Mouse (Mus musculus) thymus, postnatal 10 days (tissue): ENCODE results near the gene Hsd11b2.

Experiments
- DNase-seq, 2 experiments: peaks; one replicate each; pipeline ENCODE4 v3.0.0; 2021; ENCODE audit warnings: low spot score in 2 of 2

The Hsd11b2 gene

DNA sequence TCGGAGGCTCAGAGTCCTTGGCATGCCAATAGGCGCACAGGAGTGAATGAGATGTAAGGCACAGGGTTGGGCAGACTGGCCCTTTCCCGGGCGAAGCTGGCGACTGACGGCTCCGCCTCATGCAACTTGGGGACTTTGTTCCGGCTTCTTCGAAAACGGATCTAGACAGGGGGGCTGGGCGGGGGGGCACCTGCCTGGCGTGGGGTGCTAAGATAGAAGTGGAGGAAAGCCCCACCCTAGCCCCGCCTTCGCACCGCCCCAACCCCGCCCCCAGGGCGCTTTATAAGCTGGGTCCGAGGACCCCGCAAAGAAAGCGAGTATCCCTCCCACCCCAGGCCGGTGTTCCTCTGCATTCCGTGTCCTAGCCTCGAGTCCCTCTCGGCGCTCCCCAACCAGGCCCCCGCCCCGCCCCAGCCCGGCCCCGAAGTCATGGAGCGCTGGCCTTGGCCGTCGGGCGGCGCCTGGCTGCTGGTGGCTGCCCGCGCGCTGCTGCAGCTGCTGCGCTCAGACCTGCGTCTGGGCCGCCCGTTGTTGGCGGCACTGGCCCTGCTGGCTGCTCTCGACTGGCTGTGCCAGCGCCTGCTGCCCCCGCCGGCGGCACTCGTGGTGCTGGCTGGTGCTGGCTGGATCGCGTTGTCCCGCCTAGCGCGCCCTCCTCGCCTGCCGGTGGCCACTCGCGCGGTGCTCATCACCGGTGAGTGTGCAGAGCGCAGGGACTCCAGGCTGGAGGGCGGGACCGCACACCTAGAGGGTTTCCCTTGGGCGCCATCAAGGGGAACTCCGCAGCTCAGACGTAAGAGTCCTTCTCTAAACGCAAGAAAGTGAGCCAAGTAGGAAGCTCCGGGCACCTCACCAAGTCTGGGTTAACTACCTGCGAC is at the start of gene Hsd11b2:
TSS of gene Hsd11b2 (plus strand) at position 320 of the 878 bp plus-strand sequence.
- peak in 1 of 2 experiments; percentile 29 for DNase-seq

DNA sequence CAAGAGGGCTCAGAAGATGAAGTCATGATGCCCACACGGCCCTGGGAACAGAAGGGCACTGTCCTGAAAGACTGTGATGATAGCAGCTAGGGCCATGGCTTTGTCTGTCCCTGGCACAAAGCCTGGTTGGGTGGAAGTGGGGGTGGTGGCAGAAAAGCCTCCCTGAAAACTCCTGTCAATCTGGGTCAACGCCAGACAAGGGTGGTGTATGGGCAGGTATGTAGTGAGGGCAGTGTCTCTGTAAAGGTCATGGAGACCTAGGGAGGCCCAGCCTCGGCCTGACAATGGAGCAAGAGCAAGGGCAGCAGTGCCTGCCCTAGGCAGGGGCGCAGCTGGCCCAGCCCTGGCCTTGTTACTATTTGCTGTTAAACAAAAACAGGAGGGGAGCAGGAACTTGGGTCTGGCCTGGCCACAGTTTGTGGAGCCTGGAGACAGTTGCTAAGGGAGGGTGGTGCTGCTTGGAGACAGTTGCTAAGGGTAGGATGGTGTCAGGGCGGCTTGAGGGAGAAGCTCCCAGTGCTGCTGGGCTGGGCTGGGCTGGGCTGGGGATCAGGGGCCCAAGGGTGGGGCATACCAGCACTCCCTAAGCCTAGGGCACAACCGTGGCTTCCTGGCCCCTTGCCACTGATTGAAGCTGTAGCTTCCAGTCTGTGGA is 49.4 kb upstream of the Hsd11b2 start:
- DNase-seq: no peak

DNA sequence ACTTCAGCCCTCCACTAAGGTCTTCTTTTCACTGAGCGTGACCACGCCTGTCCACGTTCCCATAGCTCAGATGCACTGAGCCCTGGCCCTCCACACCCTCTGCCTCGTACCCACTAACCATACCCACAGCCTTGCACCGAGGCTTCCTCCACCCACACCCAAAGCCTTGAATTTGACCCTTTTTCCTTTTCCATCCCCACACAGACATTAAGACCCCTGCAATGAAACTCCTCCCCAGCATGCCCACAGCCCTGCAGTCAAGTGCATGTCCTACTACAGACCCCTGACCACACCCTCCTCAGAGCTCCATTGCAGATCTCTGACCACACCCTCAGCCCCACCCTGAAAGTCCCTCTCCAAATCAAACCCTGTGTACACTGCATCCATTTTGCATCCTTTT is 48.7 kb upstream of the Hsd11b2 start:
- DNase-seq: no peak

DNA sequence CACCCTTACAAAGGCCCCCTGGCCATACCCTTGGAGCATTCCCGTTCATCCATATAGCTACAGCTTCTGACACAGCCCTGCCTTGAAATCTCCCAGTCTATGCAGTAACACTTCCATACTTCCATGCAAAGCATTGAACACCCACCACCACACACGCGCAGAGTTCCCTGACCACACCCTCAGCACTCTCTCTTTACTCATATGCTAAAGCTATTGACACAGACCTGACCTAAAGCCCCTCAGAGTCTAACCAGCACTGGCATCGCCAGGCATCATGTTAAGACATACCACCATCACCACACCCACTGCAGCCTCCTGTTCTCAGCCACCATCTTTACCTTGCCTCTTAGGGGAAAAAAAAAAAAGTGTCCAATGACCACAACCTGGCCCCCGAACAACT is 48.3 kb upstream of the Hsd11b2 start:
- no peak for DNase-seq

DNA sequence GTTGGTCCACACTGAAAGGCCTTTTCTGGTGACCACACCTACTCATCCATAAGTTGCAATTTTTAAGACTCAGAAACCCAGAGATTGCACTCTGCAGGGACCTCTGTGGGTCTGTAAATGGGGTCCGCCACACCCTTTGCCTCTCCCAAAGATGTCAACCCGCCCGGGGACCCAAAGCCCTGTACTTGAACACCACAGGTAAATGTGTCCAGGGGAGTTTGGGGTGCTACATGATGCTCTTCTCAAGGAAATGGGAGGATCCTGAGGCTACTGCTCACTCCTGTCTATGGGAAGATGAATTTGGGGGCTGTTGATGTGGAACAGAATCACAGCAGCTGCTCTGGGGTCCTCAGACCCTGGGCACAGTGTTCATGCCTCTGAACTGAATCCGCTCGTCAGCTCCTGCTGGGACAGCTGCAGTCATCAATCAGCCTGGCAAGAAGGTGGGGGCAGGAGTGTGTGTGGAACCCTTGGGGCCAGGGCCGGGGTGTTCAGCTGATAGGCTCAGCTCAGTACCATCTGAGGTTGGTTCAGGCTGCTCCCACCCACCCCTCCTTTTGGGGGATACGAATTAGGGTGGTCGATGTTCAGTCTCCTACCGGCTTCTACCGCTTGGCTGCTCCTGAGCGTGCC is 47.8 kb upstream of the Hsd11b2 start:
- DNase-seq: no peak

DNA sequence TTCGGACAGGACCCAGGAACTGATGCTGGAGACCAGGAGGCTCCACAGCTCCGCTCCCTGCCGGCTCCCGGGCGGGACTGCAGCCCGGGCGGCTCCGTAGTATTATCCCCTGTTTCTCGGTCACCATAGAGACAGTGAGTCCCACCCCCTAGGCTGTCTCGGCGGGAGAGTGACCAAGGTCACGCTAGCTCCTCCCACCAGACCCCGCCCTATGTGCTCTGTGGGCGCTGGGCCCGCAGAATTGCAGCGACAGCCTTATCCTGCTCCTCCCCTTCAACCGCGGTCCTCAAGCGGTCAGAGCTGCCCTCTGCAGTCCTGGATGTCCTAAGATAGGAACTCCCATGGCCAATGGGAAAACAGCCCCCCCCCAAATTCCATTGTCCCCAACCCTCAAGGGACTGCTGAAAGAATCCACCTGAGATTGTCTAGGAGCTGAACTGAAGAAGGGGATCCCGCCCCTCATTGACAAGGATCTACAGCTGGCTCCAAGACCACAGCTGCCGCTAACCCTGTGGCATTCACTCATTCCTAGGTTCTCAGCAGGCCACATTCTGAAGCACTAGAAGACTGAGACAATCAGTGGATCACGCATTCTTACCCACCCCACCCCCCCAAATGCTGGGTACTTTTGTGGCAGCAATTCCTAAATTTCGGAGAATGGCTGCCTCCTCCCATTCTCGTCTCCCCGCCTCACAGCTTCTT is 47.1 kb upstream of the Hsd11b2 start, which contains the start of gene Tppp3:
TSS of gene Tppp3 (minus strand) at position 213 of the 702 bp plus-strand sequence.
- DNase-seq: no peak

DNA sequence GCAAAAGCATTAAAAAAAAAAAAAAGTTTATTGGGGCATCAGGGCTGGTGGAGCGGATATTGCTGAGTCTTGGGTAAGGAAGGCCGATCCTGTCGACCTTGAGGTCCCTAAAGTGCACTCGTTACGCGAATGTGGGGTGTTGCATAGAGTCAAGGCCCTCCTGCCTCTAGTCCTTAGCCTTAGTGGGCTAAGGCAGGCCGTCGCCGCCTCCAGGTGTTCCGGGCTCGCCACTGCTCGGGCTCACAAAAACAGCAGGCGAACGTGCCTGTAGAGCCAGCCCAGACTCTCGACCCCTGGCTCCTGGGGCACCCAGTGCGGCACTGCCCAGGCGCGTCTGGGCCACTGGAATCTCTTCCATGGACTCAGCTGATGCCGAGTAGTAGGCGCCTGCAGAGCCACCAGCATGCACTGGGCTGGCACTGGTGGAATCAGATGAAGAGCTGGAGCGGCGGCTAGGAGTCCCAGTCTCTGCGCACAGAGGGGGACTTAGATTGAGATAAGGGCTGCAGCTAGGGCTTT is 46.1 kb upstream of the Hsd11b2 start:
- no peak for DNase-seq

DNA sequence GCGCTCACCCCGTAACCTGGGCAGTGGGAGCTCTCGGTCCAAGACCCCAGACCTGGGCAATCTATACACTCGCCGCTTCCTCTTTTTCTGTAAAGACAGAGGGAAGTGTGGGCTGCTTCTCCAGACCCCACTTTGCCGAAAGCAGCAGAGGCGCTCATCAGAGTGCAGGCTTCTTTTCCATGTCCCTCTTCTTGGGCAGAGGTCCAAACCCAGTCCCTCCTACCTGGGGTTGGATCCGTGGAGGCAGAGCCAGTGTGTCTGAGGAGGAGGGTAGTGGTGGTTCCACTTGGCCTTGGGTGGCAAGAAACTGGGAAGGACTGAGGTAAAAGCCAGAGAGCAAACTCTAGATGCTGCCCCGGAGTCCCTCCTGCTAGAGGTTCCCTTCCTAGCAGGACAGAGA is 45.6 kb upstream of the Hsd11b2 start:
- no peak for DNase-seq

DNA sequence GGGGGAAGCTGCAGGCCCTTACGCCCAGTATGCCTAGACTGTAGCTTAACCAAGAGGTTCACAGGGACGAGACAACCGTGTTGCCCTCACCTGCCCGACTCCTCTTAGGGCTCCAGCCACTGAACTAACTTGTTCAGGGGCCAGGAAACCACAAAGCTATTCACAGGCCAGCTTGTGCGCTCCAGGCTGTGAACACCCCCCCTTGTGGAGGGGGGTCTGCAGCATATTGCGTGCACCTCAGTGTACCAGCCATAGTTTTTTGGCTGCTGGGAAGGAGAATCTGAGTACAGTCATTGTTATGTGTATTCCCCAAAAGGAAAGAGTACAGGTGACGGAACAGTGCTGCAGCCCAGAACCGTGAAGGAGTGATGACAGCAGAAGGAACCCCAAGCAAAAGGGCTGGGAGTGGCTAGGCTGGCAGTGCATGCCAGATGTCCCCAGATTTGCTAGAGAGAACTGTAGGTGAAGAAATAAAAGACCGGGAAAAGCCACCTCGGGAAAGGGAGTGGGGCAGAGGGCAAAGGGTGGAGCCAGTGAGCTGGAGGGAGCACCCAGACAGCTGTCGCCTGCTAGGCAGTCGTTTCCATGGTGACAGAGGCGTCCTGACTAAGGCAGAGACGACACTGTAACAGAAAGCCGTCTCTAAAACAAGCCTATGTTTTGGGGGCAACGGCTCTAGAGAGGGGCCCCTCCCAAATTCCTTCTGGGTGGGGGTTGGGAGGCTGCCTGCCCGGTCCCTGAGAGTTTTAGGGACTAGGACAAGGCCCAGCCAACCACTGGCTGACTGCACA is 44.5 kb upstream of the Hsd11b2 start:
- peak; percentile 13 to 28 for DNase-seq

DNA sequence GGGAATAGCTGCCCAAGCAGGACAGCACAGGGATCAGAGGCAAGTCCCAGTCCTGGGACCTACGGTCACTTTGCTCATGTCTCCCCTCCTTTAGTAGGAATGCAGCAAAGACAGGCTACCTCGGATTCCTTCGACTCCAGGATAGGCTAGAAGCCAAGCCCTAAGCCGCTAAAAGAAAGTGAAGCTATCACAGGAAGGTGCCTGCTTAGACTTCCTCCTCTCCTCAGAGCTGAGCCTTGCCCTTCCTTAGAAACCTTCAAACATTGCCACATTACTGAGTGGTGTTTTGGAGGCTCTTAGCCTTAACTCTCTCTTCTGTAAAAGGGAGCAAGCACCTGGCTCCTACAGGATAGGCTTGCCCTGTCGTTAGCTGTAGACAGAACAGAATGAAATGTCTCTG is 43.9 kb upstream of the Hsd11b2 start:
- no peak for DNase-seq

DNA sequence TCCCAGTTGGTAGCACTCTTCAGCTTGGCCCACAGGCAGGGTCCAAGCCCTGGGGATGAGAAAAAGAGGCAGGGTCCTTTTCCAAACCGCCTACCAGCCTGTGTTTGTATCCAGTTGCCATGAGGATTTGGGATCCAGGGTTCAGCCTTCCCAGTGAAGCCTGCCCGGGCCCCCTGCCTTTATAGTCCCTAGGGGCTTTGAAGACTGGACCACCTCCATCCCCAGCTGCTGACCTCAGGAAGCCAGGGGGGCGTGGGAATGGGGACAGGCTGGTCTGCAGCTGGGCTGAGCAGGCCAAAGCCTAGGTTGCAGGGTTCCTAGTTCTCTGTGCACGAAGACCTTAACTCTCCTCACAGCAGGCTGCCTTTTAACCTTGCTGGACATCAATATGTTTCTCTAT is 43.3 kb upstream of the Hsd11b2 start:
- DNase-seq: no peak

DNA sequence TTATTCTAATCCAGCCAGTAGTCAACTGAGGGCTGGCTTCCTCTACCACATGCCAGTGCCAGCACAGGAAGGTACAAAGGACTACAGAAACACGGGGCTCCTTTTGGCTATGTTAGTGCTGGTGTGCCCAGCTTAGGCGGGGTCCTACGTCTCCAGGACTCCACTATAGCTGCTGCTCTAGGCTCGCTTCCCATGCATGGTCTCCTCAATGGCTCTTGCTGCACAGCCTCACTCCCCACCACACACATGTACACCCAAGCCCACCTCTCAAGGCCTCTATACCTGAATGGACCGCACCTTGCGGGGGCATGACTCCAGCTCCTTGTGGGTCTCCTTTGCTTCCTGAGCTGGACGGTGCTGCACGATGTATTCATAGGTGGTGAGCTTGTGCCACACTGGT is 42.8 kb upstream of the Hsd11b2 start:
- DNase-seq: no peak

DNA sequence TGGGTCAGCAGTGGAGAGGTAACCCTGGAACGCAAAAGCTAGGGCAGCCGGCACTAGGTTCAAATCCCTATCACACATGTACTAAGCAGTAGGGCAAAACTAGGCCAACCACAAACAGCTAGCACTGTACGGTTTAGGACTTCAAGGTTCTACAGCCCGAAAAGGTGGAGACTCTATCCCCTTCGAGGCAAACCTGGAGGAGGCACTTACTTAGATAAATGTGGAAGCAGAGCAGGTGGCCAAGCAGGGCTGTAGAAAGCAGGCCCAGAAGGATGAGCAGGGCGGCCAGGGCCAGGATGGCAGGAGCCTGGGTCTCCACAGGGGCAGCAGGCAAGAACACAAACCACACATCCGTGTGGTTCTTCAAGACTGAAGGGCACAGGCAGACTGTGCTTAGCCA is 42.4 kb upstream of the Hsd11b2 start:
- DNase-seq: no peak

DNA sequence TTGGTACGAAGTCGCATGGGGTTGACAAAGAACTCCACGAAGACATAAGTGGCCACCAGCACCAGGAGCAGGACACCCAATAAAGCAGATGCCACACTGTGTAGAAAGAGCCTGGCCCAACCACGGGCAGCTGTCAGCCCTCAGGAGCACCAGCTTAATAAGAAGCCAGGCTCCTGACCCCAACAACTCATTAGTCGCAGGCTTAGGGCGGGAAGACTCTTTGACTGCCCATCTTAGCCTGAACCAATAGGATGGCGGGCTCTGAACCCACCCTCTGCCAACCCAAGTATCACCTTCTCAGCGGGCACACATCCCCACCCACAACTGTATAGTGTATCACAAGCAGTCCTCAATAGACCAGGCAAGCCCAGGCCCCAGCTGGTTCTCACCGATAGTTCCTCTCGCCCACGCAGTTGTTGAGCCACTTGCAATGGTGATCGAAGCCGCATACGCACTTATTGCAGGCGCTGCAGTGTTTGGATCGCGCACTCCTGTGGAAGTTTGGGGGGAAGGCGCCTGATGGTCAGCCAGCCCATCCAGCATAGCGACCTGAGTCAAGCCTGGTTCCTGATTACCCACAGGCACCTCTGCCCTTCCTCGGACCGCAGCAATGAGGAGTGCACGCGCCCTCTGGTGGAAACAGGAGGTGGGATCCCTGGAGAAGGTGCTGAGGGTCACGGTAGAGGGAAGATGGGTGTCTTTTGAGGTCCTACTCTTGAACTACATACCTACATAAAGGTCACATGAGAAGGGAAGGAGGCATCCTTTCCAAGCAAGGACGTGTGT is 41.7 kb upstream of the Hsd11b2 start:
- peak in 1 of 2 experiments; percentile 62 for DNase-seq

DNA sequence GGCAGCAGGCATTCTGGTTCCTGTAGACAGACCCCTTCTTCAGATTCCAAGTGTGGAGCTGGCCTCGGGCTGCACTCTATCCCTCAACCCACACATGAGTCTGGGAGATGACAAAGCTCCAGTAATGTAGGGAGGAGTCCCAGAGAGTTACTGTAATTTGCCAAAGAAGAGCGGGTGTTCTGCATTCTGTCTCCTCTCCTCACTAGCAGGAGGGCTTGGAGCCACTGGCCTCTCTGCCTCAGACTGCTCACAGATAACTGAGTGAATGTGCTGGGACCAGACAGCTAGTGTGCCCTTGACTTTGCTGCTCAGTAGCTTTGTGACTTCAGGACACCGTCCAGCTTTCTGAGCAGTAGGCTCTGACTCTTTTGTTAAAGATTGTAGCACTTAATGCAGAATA is 40.8 kb upstream of the Hsd11b2 start:
- DNase-seq: no peak

DNA sequence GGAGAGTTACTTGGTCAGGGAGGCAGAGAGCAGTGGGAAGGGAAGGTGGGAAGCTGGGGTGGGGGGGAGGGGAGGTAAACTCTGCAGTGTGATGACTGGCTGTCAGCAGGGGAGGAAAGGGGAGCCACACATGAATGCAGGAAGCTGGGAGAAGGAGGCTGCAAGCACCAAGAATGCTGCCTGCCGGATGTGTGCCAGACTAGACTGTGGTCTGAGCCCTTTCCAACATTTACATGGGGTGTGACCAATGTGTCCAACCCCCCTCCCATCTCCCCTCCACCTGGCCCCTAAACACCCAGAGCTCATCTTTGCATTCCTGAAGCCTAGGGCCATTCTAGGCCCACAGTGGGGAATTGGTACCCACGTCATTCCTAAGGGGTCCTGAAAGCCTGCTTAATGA is 37.5 kb upstream of the Hsd11b2 start:
- DNase-seq: no peak

DNA sequence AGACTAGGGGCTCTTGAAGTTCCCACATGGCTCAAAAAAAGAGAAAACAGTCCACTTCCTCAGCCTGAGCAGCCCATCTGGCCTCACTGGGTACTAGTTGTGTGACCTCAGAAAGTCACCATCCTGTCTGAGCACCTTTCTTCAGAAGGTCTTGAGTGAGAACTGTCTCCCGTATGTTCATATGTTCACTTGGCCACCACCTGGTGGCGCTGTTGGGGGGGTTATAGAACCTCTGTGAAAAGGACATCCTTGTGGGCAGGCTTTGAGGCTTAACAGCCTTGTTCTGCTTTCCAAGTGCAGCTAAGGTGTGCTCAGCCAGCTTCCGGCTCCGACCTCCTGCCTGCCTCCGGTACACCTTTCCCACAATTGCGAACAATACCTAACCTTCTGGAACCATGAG is 37.1 kb upstream of the Hsd11b2 start:
- DNase-seq: peak in 1 of 2 experiments; percentile 52

DNA sequence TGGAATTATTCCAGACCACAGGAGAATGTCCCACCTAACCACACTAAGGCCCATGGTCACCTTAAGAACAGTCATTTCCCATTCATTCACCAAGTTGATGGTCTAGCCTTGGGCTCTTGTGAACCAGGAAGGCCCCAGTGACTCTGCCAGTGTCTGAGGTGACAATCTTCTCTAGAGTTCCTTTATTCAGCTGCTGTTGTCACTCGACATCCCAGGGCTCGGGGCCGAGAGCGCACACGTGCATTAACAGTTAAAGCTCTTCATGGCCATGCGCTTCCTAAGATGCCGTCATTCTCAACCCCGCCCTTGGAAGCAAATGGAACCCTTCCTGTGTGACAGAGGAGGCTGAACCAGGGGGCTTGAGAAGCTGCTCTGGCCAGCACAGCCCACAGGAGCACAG is 36.4 kb upstream of the Hsd11b2 start:
- no peak for DNase-seq

DNA sequence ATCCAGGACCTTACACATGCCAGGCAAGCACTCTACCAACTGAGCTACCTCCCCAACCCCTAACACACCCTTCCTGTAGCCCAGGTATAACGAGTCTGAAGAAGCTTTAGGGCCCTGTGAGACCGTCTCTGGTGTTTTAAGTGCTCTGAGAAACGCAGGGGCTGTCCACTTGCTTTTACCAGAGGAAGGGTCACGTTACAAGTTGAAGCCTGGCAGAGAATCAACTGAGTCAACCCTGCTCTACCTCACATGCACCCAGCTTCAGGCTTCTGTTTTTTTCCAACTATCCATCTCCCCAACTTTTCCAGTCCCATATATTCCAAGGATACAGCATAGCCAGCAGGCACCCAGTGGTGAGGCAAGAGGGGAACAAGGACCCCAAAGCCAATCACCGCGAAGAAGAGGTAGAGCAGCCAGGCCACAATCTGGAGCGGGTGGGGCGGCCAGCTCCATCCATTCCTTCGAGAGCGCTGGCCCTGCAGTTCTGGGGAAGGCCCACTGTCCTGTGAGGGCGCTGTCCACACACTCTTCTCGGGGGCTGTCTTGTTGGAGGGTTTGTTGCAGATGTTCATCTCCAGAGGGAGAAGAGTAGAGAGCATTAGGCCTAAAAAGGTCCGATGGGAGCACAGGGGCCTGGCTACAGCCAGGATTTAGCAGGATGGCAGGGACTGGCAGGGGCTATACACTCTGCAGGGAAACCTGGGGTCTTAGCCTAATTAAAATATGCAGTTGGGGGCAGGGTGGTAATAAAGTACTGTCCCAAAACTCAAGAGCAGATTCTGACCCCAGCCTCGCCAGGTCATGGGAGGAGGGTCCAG is 35.1 kb upstream of the Hsd11b2 start:
- DNase-seq: no peak
